Mouse (Mus musculus): ENCODE measurements around the gene Plac8. TPM values are rescaled to one million over a fixed set of nuclear protein-coding genes. Genes with fewer than 3 reads are reported as not detected.

The Plac8 gene
- polyA plus RNA-seq, 1 experiment: 35.8 TPM

- H3K27me3 ChIP-seq (ENCODE audit: control insufficient read depth, insufficient read depth, insufficient read length): no peaks in the 10 kb centered on the region
- no peak overlapping the region for H3K4me3 ChIP-seq (ENCODE audit: insufficient read depth, poor library complexity, severe bottlenecking)
- no peaks in the 10 kb centered on the region for H3K79me3 ChIP-seq (ENCODE audit: low read depth)
- no peaks in the 10 kb centered on the region for H3K79me2 ChIP-seq (ENCODE audit: control insufficient read depth, insufficient read depth)
- no peak overlapping the region for H3ac ChIP-seq (ENCODE audit: control insufficient read depth, insufficient read length, low read depth)
- peaks cover 37% of the 10 kb centered on the region for H3K36me3 ChIP-seq (ENCODE audit: control insufficient read depth, insufficient read depth)
- TF ChIP-seq MYOG (IDR thresholded peaks at IDR 0.05; ENCODE audit: control insufficient read depth, extremely low read depth, insufficient read length) (no peak), USF1 (IDR thresholded peaks at IDR 0.05; ENCODE audit: low read depth) (no peak), MAX (IDR thresholded peaks at IDR 0.05) (no peak), CEBPB (IDR thresholded peaks at IDR 0.05; ENCODE audit: low read depth) (no peak), FOSL1 (IDR thresholded peaks at IDR 0.05; ENCODE audit: insufficient read depth, low read length, poor library complexity, severe bottlenecking) (no peak), MYOD1 (IDR thresholded peaks at IDR 0.05; ENCODE audit: control insufficient read depth, insufficient read length, low read depth) (no peak), CTCF (IDR thresholded peaks at IDR 0.05; ENCODE audit: control insufficient read depth, insufficient read depth, insufficient read length) (no peak)
Observed at GRCm38 (mm10) chr5:100549311-100549710, 22.7 kb downstream of the Plac8 start.

DNA sequence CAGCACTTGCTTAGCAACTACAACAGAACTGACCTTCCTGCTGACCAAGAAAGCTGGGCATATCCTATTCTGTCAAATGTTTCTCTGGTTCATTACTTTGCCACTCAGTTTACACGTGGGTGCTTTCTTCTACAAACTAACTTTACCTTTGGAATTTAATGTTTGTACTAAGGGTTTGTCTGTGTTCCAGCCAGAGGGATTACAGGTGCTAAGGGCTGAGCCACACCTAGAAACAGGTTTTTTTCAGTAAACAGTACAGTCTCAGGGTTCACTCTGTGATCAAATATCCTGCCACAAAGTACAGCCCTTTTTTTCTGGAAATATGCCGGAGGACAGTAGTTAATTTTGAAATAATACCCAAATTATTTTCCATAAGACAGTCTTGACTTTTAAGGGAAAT is 23.8 kb downstream of the Plac8 start:
- Histone ChIP-seq H3K27me3 (ENCODE audit: control insufficient read depth, insufficient read depth, insufficient read length) (no peaks in the 10 kb centered on the region), H3K36me3 (ENCODE audit: control insufficient read depth, insufficient read depth) (peaks cover 42% of the 10 kb centered on the region), H3K79me2 (ENCODE audit: control insufficient read depth, insufficient read depth) (no peaks in the 10 kb centered on the region)

DNA sequence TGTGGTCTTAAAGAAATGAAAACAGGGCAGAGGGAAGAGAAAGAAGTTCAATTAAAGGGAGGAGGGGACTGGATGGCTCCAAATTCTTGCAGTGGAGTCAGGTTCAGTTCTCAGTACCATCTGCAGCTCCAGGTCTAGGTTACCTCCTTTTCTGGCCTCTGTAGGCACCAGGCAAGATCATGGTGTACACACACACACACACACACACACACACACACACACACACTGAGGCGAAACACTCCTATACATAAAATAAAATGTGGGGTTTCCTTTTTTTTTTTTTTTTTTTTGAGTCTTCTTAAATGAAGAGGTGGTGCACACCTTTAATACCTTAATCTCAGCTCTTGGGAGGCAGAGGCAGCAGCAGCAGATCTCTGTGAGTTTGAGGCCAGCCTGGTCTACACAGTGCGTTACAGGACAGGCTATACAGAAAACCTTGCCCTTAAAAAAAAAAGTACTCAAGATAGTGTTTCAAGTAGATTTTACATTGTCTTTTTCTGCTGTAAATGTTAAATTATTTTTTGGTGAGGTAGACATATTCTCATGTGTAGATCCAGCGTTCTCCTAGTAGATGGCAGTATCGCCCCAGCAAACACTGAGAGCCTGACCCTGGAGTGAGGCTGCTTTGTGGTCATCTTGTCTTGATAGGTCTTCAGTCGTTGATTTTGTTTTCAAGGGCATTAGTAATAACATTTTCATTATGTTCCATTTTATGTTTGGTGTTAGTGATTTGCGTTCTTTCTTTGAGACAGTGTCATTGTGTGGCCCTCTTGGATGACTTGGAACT is 25.6 kb downstream of the Plac8 start:
- no peaks in the 10 kb centered on the region for H3K79me2 ChIP-seq (ENCODE audit: control insufficient read depth, insufficient read depth)
- TF ChIP-seq CTCF (IDR thresholded peaks at IDR 0.05; ENCODE audit: control insufficient read depth, insufficient read depth, insufficient read length) (no peak), MAX (IDR thresholded peaks at IDR 0.05) (no peak), MYOD1 (IDR thresholded peaks at IDR 0.05; ENCODE audit: control insufficient read depth, insufficient read length, low read depth) (no peak), USF1 (IDR thresholded peaks at IDR 0.05; ENCODE audit: low read depth) (no peak), CEBPB (IDR thresholded peaks at IDR 0.05; ENCODE audit: low read depth) (no peak), FOSL1 (IDR thresholded peaks at IDR 0.05; ENCODE audit: insufficient read depth, low read length, poor library complexity, severe bottlenecking) (no peak)
- no peaks in the 10 kb centered on the region for H3K79me3 ChIP-seq (ENCODE audit: low read depth)
- H3K36me3 ChIP-seq (ENCODE audit: control insufficient read depth, insufficient read depth): peaks cover 58% of the 10 kb centered on the region
- no peaks in the 10 kb centered on the region for H3K27me3 ChIP-seq (ENCODE audit: control insufficient read depth, insufficient read depth, insufficient read length)
- no peak overlapping the region for H3K4me3 ChIP-seq (ENCODE audit: insufficient read depth, poor library complexity, severe bottlenecking)
- no peak overlapping the region for H3ac ChIP-seq (ENCODE audit: control insufficient read depth, insufficient read length, low read depth)

More for the DNA sequence above, 23.8 kb downstream of the Plac8 start:
- Histone ChIP-seq H3ac (ENCODE audit: control insufficient read depth, insufficient read length, low read depth) (no peak overlapping the region), H3K79me3 (ENCODE audit: low read depth) (no peaks in the 10 kb centered on the region), H3K4me3 (ENCODE audit: insufficient read depth, poor library complexity, severe bottlenecking) (no peak overlapping the region)
- TF ChIP-seq MYOG (IDR thresholded peaks at IDR 0.05; ENCODE audit: control insufficient read depth, extremely low read depth, insufficient read length) (no peak), MYOD1 (IDR thresholded peaks at IDR 0.05; ENCODE audit: control insufficient read depth, insufficient read length, low read depth) (no peak), CEBPB (IDR thresholded peaks at IDR 0.05; ENCODE audit: low read depth) (no peak), CTCF (IDR thresholded peaks at IDR 0.05; ENCODE audit: control insufficient read depth, insufficient read depth, insufficient read length) (no peak), USF1 (IDR thresholded peaks at IDR 0.05; ENCODE audit: low read depth) (no peak), FOSL1 (IDR thresholded peaks at IDR 0.05; ENCODE audit: insufficient read depth, low read length, poor library complexity, severe bottlenecking) (no peak), MAX (IDR thresholded peaks at IDR 0.05) (no peak)

DNA sequence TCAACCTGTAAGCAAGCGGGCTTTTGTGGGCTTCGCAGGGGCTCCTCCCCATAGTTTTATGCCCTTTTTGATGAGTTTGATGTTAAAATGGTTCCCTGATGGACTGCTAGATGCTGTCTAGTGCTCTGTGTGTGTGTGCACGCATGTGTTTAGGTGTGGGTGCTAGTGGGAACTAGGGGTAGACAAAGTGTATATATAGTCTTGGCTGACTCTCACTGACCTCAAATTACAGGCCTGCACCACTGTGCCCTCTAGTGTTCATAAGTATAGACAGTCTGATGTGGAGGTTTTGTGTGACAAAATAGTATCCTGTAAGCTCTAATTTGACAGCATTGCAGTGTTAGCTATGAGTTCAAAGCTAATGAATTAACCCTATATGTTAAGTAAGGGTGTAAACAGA is 35.4 kb downstream of the Plac8 start:
- H3K79me2 ChIP-seq (ENCODE audit: control insufficient read depth, insufficient read depth): no peaks in the 10 kb centered on the region
- no peak overlapping the region for H3K4me3 ChIP-seq (ENCODE audit: insufficient read depth, poor library complexity, severe bottlenecking)
- TF ChIP-seq MAX (IDR thresholded peaks at IDR 0.05): no peak
- no peak for TF ChIP-seq CEBPB (IDR thresholded peaks at IDR 0.05; ENCODE audit: low read depth)
- TF ChIP-seq FOSL1 (IDR thresholded peaks at IDR 0.05; ENCODE audit: insufficient read depth, low read length, poor library complexity, severe bottlenecking): no peak
- TF ChIP-seq USF1 (IDR thresholded peaks at IDR 0.05; ENCODE audit: low read depth): no peak
- TF ChIP-seq MYOD1 (IDR thresholded peaks at IDR 0.05; ENCODE audit: control insufficient read depth, insufficient read length, low read depth): no peak
- no peak for TF ChIP-seq MYOG (IDR thresholded peaks at IDR 0.05; ENCODE audit: control insufficient read depth, extremely low read depth, insufficient read length)
- no peak for TF ChIP-seq CTCF (IDR thresholded peaks at IDR 0.05; ENCODE audit: control insufficient read depth, insufficient read depth, insufficient read length)
- no peaks in the 10 kb centered on the region for H3K27me3 ChIP-seq (ENCODE audit: control insufficient read depth, insufficient read depth, insufficient read length)
- H3K79me3 ChIP-seq (ENCODE audit: low read depth): no peaks in the 10 kb centered on the region
- peaks cover 71% of the 10 kb centered on the region for H3K36me3 ChIP-seq (ENCODE audit: control insufficient read depth, insufficient read depth)
- no peak overlapping the region for H3ac ChIP-seq (ENCODE audit: control insufficient read depth, insufficient read length, low read depth)

- H3K27me3 ChIP-seq (ENCODE audit: control insufficient read depth, insufficient read depth, insufficient read length): no peaks in the 10 kb centered on the region
- H3K79me3 ChIP-seq (ENCODE audit: low read depth): no peaks in the 10 kb centered on the region
- no peak overlapping the region for H3ac ChIP-seq (ENCODE audit: control insufficient read depth, insufficient read length, low read depth)
- no peaks in the 10 kb centered on the region for H3K79me2 ChIP-seq (ENCODE audit: control insufficient read depth, insufficient read depth)
- H3K4me3 ChIP-seq (ENCODE audit: insufficient read depth, poor library complexity, severe bottlenecking): no peak overlapping the region
- peaks cover 71% of the 10 kb centered on the region for H3K36me3 ChIP-seq (ENCODE audit: control insufficient read depth, insufficient read depth)
- no peak for TF ChIP-seq MYOD1 (IDR thresholded peaks at IDR 0.05; ENCODE audit: control insufficient read depth, insufficient read length, low read depth)
- no peak for TF ChIP-seq CEBPB (IDR thresholded peaks at IDR 0.05; ENCODE audit: low read depth)
- no peak for TF ChIP-seq FOSL1 (IDR thresholded peaks at IDR 0.05; ENCODE audit: insufficient read depth, low read length, poor library complexity, severe bottlenecking)
- no peak for TF ChIP-seq MAX (IDR thresholded peaks at IDR 0.05)
- no peak for TF ChIP-seq MYOG (IDR thresholded peaks at IDR 0.05; ENCODE audit: control insufficient read depth, extremely low read depth, insufficient read length)
- no peak for TF ChIP-seq CTCF (IDR thresholded peaks at IDR 0.05; ENCODE audit: control insufficient read depth, insufficient read depth, insufficient read length)
- no peak for TF ChIP-seq USF1 (IDR thresholded peaks at IDR 0.05; ENCODE audit: low read depth)
Observed at GRCm38 (mm10) chr5:100535826-100536225, 36.2 kb downstream of the Plac8 start.
